ENCODE assay signal across 7 mouse cellular contexts in genomic region chr8:86882568-86883478, GRCm38 (mm10). TPM values are rescaled to one million over a fixed set of nuclear protein-coding genes. Genes with fewer than 3 reads are reported as not detected.
A peak's percentile ranks its signal among the peaks of the same experiment; 100 is the strongest.
DNase-seq lines count a peak whose midpoint lies in the region; ATAC-seq lines count a peak whose summit lies in the region.

No protein-coding gene starts in this region.

- H3K9me3 ChIP-seq in lung, embryonic 16.5 days (ENCODE audit: control insufficient read depth, low read length) = no peaks in the 10 kb centered on the region
- no peaks in the 10 kb centered on the region for H3K9me3 ChIP-seq in forebrain, embryonic 10.5 days
- no peaks in the 10 kb centered on the region for H3K9me3 ChIP-seq in limb, embryonic 12.5 days
- H3K9me3 ChIP-seq in stomach, embryonic 16.5 days (replicated peaks; ENCODE audit: control insufficient read depth, low read length) = no peaks in the 10 kb centered on the region

- DNase-seq in lung, postnatal 25 days (ENCODE audit: low spot score) = no peak
- no peak for DNase-seq in forebrain, embryonic 10.5 days (ENCODE audit: extremely low spot score, low spot score)
- no peak for DNase-seq in testis, postnatal 14 days (ENCODE audit: low spot score)

- H3K36me3 ChIP-seq in lung, embryonic 16.5 days (ENCODE audit: control insufficient read depth, insufficient read depth, low read length) = peaks cover 5% of the 10 kb centered on the region; the same call in 1 of the 2 replicates
- H3K36me3 ChIP-seq in forebrain, embryonic 10.5 days (replicated peaks) = peaks cover 36% of the 10 kb centered on the region
- H3K36me3 ChIP-seq in limb, embryonic 12.5 days = peaks cover 13% of the 10 kb centered on the region; the same call in 1 of the 2 replicates
- H3K36me3 ChIP-seq in stomach, embryonic 16.5 days (ENCODE audit: control insufficient read depth, insufficient read depth, low read length) = no peaks in the 10 kb centered on the region

- peaks cover 18% of the 10 kb centered on the region for H3K4me1 ChIP-seq in lung, embryonic 16.5 days (replicated peaks; ENCODE audit: control insufficient read depth, insufficient read depth, low read length)
- H3K4me1 ChIP-seq in forebrain, embryonic 10.5 days = peaks cover 29% of the 10 kb centered on the region
- peaks cover 32% of the 10 kb centered on the region for H3K4me1 ChIP-seq in limb, embryonic 12.5 days (replicated peaks)
- peaks cover 30% of the 10 kb centered on the region for H3K4me1 ChIP-seq in stomach, embryonic 16.5 days (ENCODE audit: control insufficient read depth, insufficient read depth, low read length)

- H3K27me3 ChIP-seq in lung, embryonic 16.5 days (ENCODE audit: control insufficient read depth, insufficient read depth, low read depth, low read length) = no peaks in the 10 kb centered on the region; the same call in 1 of the 2 replicates
- H3K27me3 ChIP-seq in forebrain, embryonic 10.5 days (ENCODE audit: poor library complexity, severe bottlenecking) = no peaks in the 10 kb centered on the region
- 0 out of 2 replicates have a peak, but pooled peaks cover 2% of the 10 kb centered on the region for H3K27me3 ChIP-seq in limb, embryonic 12.5 days
- H3K27me3 ChIP-seq in stomach, embryonic 16.5 days (ENCODE audit: control insufficient read depth, insufficient read depth, low read length) = no peaks in the 10 kb centered on the region

- H3K4me3 ChIP-seq in lung, embryonic 16.5 days (ENCODE audit: low read length) = peak overlapping the region; percentile 97; the same call in 1 of the 2 replicates
- H3K4me3 ChIP-seq in forebrain, embryonic 10.5 days = peak overlapping the region; percentile 94; the same call in 1 of the 2 replicates
- H3K4me3 ChIP-seq in limb, embryonic 12.5 days (replicated peaks) = peak overlapping the region; percentile 92
- peak overlapping the region; percentile 79 for H3K4me3 ChIP-seq in stomach, embryonic 16.5 days (replicated peaks; ENCODE audit: low read length)

- WGBS in lung, embryonic 16.5 days = 65% methylated on average over 11 of the region's 11 CpGs
- WGBS in forebrain, embryonic 10.5 days = 81% methylated on average over 11 of the region's 11 CpGs
- WGBS in limb, embryonic 12.5 days = 78% methylated on average over 11 of the region's 11 CpGs
- WGBS in stomach, embryonic 16.5 days = 58% methylated on average over 11 of the region's 11 CpGs

- peak overlapping the region; percentile 33 for H3K9ac ChIP-seq in lung, embryonic 16.5 days (ENCODE audit: low read length)
- peak overlapping the region; percentile 94; the same call in 1 of the 2 replicates for H3K9ac ChIP-seq in limb, embryonic 12.5 days (replicated peaks)
- H3K9ac ChIP-seq in stomach, embryonic 16.5 days (ENCODE audit: low read length) = peak overlapping the region; percentile 93; the same call in 1 of the 2 replicates

- no peak overlapping the region for H3K27ac ChIP-seq in lung, embryonic 16.5 days (ENCODE audit: low read length)
- H3K27ac ChIP-seq in forebrain, embryonic 10.5 days = no peak overlapping the region
- H3K27ac ChIP-seq in limb, embryonic 12.5 days = no peak overlapping the region
- H3K27ac ChIP-seq in stomach, embryonic 16.5 days (ENCODE audit: low read length) = no peak overlapping the region

- no peak for ATAC-seq in lung, embryonic 16.5 days (ENCODE audit: low read depth)
- no peak for ATAC-seq in limb, embryonic 12.5 days (ENCODE audit: insufficient number of reproducible peaks, insufficient read depth, low FRiP score, low TSS enrichment, low read depth)
- ATAC-seq in stomach, embryonic 16.5 days (ENCODE audit: insufficient read depth, low FRiP score) = no peak
- ATAC-seq in megakaryocyte progenitor cell, adult 5-6 weeks (replicated peaks; ENCODE audit: poor library complexity) = no peak

- H3K4me2 ChIP-seq in lung, embryonic 16.5 days (ENCODE audit: low read depth, low read length) = peak overlapping the region; percentile 75
- peak overlapping the region; percentile 92 for H3K4me2 ChIP-seq in limb, embryonic 12.5 days
- H3K4me2 ChIP-seq in stomach, embryonic 16.5 days (ENCODE audit: low read depth, low read length) = peak overlapping the region; percentile 90

RNA-seq across cellular contexts. Expression of gene N4bp1, which starts 2.2 kb away (rescaled TPM):
- polyA plus RNA-seq in lung, embryonic 16.5 days (2015; fragmentation: Nextera tagmentation; extraction: Ambion mirVana) = 6.4 and 7.2 TPM in 2 replicates
- 9.5 and 10.6 TPM in 2 replicates for polyA plus RNA-seq in forebrain, embryonic 10.5 days (2016; fragmentation: Nextera tagmentation; extraction: Ambion mirVana)
- 11.9 and 12.4 TPM in 2 replicates for polyA plus RNA-seq in limb, embryonic 12.5 days (2016; fragmentation: Nextera tagmentation; extraction: Ambion mirVana)
- polyA plus RNA-seq in stomach, embryonic 16.5 days (2015; fragmentation: Nextera tagmentation; extraction: Ambion mirVana) = 6.3 and 6.8 TPM in 2 replicates
- total RNA-seq in megakaryocyte progenitor cell, adult 5-6 weeks (2015) = 21.9 and 24.0 TPM in 2 replicates
- total RNA-seq in megakaryocyte progenitor cell, adult 5-6 weeks (2017) = 15.8 and 19.6 TPM in 2 replicates

Comparison
In these comparisons a context has a peak if more than half of its experiments do, and no peak if none do; other contexts are left out.
1. H3K9ac ChIP-seq: peak in every context shown above with its lines; median percentile 94 in limb, embryonic 12.5 days; 93 in stomach, embryonic 16.5 days; 33 in lung, embryonic 16.5 days.